Mouse (Mus musculus): ENCODE results near the gene Adamts3.

Gene Adamts3

GRCm38 (mm10) chr5:89816610-89817009 lies 66.5 kb downstream of the Adamts3 start:
- no peak for DNase-seq (ENCODE audit: low spot score in 2 of 2)

GRCm38 (mm10) chr5:89814552-89814951 lies 68.6 kb downstream of the Adamts3 start:
- no peak for DNase-seq (ENCODE audit: low spot score in 2 of 2)

DNA sequence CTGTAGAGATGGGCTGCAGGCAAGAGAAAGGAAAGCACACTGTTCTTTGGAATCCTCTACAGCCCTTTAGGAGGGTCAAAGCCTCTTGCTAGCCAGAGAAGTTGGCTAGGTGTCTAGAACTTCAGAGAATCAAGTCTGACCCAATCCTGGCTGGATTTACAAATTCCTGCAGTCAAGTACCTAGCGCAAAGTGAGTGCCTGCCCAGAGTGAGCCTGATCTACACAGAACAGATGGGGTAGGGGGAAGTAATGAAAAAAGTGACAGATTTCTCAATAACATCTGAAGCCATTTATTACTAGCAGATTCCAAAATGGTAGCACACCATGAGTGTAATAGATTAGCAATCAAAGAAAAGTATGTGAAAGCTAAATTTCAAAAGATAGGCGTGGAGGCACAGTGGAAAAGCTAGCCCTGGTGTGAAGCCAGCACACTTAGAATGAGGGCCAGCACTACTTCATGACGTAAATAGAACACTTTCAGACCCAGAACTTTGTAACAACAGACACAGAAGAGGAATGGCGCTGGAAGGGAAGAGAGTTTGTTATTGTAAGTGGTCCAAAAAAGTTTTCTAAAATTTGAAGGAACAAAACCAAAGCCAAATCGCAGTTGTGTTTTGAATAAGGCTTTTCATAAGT lies 82.8 kb downstream of the Adamts3 start:
- no peak for DNase-seq (ENCODE audit: low spot score in 2 of 2)

DNA sequence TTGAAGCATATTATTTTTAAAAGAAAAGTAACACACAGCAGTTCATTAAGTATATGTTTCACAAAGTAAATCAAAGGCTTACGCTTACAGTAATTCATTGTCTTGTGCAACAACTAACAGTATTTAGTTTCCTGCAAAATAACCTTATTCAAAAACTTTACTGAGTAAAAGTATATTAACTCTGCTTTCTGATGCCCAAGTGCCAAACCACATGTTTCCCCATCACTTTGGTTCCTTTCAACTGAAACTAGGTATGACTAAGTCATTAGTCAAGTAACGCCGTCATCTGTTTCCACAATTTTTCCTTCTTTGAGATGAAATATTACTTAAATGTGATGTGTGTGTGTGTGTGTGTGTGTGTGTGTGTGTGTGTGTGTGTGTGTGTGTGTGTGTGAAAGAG lies 89.4 kb downstream of the Adamts3 start:
- DNase-seq (ENCODE audit: low spot score in 2 of 2) = no peak

GRCm38 (mm10) chr5:89784635-89785034 lies 98.5 kb downstream of the Adamts3 start:
- DNase-seq (ENCODE audit: low spot score in 2 of 2) = no peak

- DNase-seq (ENCODE audit: low spot score in 2 of 2) = no peak
Measured at GRCm38 (mm10) chr5:89779823-89780222, 103.3 kb downstream of the Adamts3 start.

GRCm38 (mm10) chr5:89778610-89779009 lies 104.5 kb downstream of the Adamts3 start:
- DNase-seq (ENCODE audit: low spot score in 2 of 2) = no peak

- no peak for DNase-seq (ENCODE audit: low spot score in 2 of 2)
Measured at GRCm38 (mm10) chr5:89777411-89777810, 105.7 kb downstream of the Adamts3 start.

DNA sequence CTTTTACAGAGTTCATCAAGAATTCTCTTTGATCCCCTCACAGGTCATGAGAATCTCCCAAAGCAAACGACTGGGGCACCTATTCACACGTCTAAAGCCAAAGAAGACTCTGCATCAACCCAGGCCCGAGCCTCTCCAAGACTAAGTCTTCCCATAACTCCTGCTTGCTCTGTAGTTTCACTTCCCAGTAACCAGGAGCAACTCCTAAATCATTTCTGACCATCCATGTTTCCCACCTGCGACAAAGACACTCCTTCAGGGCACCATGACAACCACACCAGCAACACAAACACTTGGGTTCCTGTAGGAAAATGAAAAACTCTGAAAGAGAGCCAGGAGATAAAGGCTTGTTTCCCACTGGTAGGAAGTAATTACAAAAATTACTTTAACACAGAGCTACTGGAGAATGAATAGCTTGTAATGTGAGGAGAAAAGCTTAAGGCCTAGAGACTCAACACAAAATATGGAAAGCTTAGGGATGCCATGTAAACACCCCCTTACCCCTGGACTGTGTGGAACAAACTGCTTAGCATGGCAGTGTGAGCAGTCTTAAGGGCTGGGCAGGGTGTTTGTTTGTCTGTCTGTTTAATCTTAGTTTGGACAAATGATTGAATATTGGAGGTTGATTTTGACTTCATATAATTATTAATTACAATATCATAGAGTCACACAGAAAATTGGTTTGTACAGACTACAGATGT lies 112.3 kb downstream of the Adamts3 start:
- no peak for DNase-seq (ENCODE audit: low spot score in 2 of 2)

DNA sequence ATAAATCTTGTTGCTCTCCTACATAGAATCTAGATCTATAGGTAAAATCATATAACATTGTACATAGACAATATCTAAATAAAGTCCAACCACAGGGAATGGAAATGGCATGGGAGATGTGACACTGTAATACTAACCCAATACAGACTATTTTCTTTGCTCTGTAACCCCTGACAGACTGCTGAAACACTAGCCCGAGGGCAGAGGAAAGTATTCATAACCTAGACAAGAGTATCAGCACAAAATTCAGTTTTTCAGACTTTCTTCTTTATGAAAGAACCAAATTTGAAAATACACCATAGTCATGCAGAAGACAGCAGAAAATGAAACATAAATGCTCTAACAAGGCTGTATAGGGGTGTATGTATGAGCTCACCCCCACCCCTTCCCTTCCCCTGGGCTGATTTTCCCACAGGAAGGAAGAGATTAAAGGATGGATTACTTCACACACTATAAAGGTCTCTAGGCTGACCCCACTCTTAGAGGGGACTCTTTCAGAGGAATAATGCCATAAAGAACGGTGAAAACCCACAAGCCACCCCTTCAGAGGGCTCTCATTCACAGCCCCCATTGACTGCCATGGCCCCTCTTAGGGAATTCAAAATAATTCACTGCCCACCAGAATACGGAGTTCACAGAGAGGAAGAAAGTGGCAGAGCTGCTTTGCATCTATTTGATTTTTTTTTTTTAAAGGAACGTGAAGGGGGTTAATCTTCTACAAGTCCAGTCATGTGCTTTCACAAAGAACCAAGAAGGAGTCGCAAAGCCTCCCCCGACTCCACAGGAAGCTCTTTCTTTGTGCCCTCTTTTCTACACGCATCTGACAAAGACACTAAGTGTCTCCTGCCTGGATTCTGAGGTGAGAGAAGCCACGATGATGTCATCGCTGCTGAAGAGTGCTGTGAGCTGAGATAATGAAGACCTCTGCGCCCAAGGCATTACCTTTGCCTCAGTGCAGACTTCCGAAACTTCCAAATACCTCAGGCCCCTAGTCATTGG lies 119.6 kb downstream of the Adamts3 start:
- no peak for DNase-seq (ENCODE audit: low spot score in 2 of 2)

DNA sequence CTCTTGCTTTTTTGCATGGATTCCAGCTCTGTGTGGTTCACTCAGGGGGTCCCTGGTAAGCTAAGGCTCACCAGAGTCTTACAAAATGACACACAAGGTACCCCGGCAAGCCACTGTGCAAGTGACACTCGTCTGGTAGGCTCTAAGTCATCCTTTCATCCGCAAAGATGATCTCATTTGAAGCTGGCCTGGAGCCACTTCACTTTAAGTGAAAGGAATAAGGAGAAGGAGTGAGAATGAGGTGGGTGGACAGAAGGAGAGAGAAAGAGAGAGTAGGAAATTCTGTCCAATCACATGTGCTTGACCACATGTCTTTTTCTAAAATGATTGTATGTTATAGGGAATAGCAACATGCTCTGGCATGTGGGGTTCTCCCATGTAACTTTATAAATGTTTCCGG lies 122.8 kb downstream of the Adamts3 start:
- DNase-seq (ENCODE audit: low spot score in 2 of 2) = no peak

- no peak for DNase-seq (ENCODE audit: low spot score in 2 of 2)
Measured at GRCm38 (mm10) chr5:89751836-89752235, 131.3 kb downstream of the Adamts3 start.

GRCm38 (mm10) chr5:89748185-89748884 lies 134.8 kb downstream of the Adamts3 start:
- no peak for DNase-seq (ENCODE audit: low spot score in 2 of 2)

DNA sequence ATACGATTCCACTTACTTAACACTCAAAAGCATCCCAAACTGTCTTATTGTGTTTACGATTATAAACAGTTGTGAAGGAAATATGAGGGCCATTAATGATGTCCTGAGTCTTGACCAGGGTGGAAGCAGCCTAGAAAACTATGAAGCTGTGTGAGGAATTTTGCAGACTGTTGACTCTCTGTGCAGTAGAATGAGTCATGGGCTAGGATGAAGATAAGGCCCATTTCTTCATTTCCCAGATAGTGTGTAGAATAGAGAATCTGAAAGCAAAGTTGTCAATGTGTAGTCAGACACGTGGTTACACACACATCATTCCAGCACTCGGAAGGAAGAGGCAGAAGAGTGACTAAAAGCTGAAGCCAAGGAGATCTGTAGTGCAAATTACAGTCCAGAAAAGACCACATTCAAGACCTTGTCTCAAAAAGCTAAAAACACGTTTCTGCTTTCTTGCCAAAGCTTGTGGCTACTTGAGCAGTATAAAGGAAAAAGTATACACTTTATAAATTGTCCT lies 135.9 kb downstream of the Adamts3 start:
- DNase-seq (ENCODE audit: low spot score in 2 of 2) = no peak

DNA sequence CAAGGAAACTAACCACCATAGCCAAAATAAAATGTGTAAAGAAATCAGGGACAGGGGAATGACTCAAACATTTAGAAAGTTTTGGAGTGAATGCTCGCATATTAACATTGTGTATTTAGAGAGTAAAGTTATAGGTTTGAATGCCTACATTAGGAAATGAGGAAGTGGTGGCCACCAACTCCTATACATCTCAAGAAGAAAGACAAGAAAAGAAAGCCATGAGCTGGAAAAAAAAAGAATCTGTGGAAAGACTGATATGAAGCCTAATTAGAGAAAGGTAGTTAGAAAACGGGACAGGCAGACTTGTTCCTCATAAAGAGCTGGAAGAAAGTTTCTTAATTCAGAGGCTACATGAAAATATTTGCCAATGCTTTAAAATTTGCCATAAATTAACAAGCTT lies 138.0 kb downstream of the Adamts3 start:
- DNase-seq (ENCODE audit: low spot score in 2 of 2) = no peak

- DNase-seq (ENCODE audit: low spot score in 2 of 2) = no peak
Measured at GRCm38 (mm10) chr5:89734759-89735158, 148.4 kb downstream of the Adamts3 start.

- DNase-seq (ENCODE audit: low spot score in 2 of 2) = no peak
Measured at GRCm38 (mm10) chr5:89730411-89730810, 152.7 kb downstream of the Adamts3 start.

DNA sequence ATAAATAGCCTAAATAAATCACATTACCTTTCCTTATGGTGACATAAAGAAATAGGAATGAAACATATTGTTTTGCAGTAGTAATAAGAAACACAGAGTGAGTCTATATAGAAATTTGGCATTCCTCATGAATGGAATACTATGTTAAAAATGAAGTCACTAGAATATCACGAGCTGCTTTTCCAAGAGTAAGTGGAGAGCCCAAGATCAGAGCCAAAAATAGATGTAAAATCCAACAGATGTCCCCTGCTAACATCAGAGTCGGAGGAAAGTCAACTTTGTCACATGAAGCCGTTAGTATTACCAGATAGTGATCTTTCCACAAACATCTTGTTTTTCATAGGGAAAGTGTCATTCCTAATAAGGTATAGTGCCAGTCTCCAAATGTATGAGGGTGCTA lies 155.0 kb downstream of the Adamts3 start:
- DNase-seq (ENCODE audit: low spot score in 2 of 2) = no peak

DNA sequence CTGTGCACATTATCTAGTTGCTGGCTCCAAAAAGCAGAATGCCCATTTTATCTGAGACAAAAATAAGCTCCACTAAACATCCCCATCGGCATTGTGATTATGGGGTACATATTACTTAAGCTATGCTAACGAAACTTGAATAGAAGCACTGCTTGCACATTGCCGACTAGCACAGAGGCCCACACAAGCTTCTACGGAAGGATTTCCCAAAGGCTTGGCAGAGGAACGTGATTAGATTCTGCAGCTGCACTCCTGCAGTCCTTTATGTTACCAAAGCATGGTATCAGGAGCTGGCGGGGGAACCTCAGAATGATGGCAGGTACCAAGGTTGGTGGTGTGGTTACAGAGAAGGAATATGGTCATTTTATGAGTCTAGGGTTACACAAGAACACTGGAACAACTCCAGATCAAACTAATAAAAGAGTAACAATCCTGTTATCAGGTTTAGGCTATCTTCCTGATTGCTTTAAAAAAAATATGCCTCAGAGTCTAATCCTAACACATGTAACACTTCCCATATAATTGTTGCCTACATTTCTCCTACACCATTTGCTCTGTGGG lies 155.6 kb downstream of the Adamts3 start:
- no peak for DNase-seq (ENCODE audit: low spot score in 2 of 2)

DNA sequence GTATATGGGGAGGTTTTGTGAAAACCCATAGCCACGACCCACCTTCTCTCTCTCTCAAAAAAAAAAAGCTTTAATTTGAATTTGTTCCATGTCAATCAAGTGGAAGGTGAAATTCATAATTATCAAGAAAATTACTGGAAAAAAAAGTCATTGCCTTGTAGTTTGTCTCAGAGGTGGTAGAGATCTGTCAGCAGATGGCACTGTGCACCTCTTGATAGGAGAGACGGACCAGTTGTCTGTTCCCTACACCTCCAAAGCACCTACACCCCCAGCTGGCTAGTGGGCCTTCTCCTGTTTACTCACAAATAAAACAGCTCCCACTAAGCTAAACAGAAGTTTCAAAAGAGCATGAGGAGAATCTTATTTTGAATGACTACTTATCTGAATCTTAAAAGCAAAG lies 168.6 kb downstream of the Adamts3 start:
- no peak for DNase-seq (ENCODE audit: low spot score in 2 of 2)

All from spleen, postnatal 10 days (tissue).